Mouse (Mus musculus): ENCODE data around the gene Cdkal1. TPM values are rescaled to one million over a fixed set of nuclear protein-coding genes. Genes with fewer than 3 reads are reported as not detected.

The Cdkal1 gene
- 50.3 TPM for polyA plus RNA-seq (2017; shearing (Covaris generic))

GRCm38 (mm10) chr13:29855281-29856031 is at the start of gene Cdkal1:
Cdkal1 (minus strand) TSS chr13:29855674.

Other genes with a start within 250 kb of the Cdkal1 start
- gene E2f3, start 130.4 kb upstream of the Cdkal1 start, polyA plus RNA-seq (2017; shearing (Covaris generic)): 1.4 TPM

Data from naive thymus-derived CD4-positive, alpha-beta T cell, adult 5 months (primary cell).